Mouse (Mus musculus): ENCODE data around the gene 4930404N11Rik.

Gene 4930404N11Rik

GRCm38 (mm10) chr10:81379809-81380378, 14.3 kb upstream of the 4930404N11Rik start:
- no peak for DNase-seq (ENCODE audit: low spot score)

- DNase-seq (ENCODE audit: low spot score), result no peak
Observed at GRCm38 (mm10) chr10:81379183-81379553, 13.6 kb upstream of the 4930404N11Rik start.

DNA sequence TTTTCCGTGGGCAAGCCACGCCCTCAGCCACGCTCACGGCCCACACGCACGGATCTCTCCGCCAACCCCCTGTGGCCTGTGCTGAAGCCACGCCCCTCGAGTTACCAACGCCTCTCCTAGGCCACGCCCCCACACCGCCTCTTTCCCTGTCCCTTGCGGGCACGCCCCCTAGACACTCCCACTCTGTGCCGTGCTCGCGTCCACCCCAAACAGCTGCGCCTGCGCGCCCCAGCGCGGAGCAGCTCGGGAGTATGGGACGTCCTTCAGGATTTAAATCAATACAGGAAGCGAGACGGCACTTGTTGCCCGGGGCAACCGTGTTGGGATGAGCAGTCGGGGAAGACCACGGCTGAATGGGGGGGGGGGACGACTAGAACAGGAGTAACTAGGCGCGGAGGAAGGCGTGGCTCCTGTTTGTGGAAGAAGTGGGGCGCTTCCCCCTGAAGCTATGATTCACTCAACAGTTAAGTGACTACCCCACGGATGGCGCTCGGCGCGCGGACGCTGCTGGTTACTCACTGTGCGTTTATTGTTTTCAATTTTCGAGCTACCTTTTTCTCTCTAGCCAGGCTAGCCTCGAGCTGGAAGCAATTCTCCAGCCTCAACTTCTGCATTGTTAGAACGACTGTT, 13.1 kb upstream of the 4930404N11Rik start:
- DNase-seq (ENCODE audit: low spot score), result peak; percentile 100

GRCm38 (mm10) chr10:81377793-81378552, 12.4 kb upstream of the 4930404N11Rik start, which contains the start of gene Fzr1:
Gene Fzr1 (minus strand): TSS chr10:81378516.
- no peak for DNase-seq (ENCODE audit: low spot score)

- DNase-seq (ENCODE audit: low spot score), result no peak
Observed at GRCm38 (mm10) chr10:81377362-81377664, 11.7 kb upstream of the 4930404N11Rik start.

DNA sequence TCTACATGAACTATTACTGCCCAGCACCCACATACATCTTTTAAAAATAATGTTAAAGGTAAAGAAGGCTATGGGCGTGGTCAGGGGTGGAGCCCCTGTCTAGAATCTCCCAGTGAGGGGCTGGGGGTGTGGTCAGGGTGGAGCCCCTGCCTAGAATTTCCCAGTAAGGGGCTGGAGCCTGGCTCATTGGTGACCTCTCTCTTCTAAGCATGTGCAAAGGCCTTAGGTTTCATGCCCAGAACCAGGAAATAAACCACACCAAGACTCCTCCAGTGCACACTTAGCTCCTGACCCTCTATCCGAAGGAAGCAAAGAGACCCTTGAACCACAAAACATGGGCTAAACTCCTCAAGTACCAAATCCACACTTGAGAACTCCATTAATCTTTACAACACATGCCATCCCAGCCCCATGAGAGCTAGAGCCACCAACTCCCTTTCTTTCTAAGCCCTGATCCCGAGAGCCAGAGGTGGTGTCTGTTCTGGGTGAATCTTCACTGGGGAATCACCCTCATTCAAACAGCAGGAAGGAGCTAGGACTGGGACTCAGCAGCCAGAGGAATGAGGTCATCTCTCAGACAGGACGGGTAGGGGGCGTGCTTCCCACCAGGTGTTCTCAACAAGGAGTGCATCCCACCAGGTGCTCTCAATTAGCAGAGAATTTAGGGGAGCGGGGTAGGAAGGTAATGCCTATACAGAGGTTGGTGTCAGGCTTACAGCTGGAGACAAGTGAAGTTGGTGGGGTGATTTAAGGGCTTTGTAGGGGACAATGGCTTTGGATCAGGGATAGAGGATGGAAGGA, 11.1 kb upstream of the 4930404N11Rik start:
- no peak for DNase-seq (ENCODE audit: low spot score)

GRCm38 (mm10) chr10:81375322-81375721, 9.7 kb upstream of the 4930404N11Rik start:
- DNase-seq (ENCODE audit: low spot score), result no peak

DNA sequence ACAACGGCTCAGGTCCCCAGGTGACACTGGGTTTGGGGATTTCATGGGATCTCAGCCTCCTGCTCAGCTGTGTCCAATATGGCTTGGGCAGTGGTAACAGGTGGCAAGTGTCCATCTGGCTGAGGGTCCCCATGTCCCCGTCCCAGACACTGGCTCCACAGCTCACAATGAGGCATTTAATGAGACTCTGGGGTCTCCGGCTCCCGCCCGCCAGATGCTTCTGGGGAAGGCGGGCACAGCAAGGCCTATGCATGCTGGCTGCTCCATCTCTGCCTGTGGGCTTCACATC, 1.5 kb upstream of the 4930404N11Rik start:
- no peak for DNase-seq (ENCODE audit: low spot score)

GRCm38 (mm10) chr10:81366477-81367206, 1.0 kb upstream of the 4930404N11Rik start:
- no peak for DNase-seq (ENCODE audit: low spot score)

DNA sequence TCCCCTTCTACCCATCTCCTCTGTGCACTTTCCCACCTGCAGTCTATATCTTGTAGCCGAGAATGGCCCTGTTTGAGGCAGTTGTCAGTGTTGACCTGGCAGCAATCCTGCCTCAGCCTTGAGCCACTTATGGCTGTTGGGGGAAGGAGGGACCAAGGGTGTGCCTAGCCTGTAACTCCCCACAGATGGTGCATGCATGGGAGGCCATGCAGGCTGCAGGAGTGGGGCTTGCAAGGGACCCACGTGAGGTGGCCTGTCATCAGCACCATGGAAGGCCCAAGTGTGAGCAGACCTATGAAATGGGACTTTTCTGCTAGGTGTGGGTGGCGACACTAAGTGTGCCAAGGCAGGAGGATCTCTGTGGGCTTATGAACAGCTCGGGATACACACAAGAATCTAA, 543 bp downstream of the 4930404N11Rik start:
- no peak for DNase-seq (ENCODE audit: low spot score)

- no peak for DNase-seq (ENCODE audit: low spot score)
Observed at GRCm38 (mm10) chr10:81364666-81365065, 950 bp downstream of the 4930404N11Rik start.

DNA sequence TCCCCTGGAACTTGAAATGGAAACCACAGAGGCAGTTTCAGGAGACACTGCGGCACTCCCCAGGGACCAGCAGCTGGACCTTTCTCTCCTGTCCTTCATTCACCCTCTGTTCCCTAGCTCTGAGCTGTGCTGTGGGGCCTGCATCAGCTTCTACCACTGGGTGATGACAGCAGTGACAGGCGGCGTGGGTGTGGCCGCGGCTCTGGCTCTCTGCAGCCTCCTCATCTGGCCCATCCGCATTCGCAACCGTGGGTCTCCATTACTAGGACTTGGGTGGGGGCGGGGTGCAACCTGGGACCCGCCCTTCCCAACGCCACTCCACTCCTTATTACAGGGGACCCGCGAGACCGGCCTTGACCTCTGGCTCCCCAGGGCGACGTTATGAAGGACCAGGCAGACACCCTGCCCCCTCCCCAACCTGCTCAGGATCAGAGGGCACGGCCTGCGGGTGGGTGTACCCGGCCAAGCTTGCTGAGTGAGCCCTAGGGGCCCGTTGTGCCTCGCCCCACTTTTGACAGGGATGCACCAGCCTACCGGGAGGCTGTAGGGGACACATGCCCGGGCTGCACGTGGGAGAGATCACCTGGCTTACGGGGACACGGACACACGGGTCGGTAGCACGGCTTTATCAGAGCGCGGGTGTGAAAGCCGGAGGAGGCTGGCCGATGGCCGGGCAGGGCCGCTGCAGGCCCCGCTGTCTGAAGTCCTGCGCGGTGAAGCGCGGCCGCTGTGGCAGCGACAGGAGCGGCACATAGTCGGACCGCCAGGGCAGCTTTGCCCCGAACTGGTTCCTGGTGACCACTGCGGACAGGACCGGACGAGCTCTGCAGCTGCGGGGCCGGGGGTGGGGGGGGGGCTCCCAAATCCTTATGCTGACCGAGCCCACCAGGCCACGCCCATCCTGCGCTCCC, 1.9 kb downstream of the 4930404N11Rik start:
- no peak for DNase-seq (ENCODE audit: low spot score)

GRCm38 (mm10) chr10:81362336-81362949, 3.2 kb downstream of the 4930404N11Rik start:
- DNase-seq (ENCODE audit: low spot score), result no peak

DNA sequence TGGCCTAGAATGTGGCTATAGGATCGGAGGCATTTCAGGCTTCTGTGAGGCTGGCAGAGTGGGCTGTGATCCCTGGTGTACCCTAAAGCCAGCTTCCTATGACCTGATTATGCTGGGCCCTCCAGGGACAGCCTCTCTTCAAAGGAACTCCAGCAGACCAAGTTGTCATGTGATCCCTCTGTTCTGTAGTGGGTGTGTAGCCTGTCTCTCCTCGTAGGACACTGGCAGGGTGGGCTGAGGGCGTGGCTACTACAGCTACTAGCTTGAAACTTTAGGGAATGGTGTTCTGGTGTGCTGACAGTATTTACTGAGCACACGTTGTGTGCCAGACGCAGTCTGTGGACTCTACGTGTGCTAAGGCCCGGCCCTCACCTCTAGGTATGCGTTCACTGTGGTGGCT, 4.9 kb downstream of the 4930404N11Rik start:
- no peak for DNase-seq (ENCODE audit: low spot score)

DNA sequence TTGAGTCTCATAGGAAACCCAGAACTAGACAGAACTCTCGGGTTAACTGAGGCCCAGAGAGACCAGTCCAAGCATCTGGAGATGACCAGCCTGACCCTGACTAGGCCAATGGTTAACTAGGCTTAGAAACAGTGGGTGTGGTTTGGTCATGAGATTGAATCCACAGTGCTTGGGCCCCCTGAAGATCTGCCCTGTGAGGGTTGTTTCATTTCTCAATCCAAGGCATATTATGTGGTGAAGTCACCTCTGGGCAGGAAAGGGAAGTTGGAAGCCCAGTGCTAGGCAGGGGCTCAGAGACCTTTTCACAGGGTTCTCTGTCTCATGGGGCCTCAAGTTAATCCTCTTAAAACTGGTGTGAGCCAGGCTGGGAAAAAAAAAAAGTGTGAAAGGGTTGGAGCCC, 6.8 kb downstream of the 4930404N11Rik start:
- DNase-seq (ENCODE audit: low spot score), result no peak

GRCm38 (mm10) chr10:81358209-81358608, 7.4 kb downstream of the 4930404N11Rik start:
- DNase-seq (ENCODE audit: low spot score), result no peak

DNA sequence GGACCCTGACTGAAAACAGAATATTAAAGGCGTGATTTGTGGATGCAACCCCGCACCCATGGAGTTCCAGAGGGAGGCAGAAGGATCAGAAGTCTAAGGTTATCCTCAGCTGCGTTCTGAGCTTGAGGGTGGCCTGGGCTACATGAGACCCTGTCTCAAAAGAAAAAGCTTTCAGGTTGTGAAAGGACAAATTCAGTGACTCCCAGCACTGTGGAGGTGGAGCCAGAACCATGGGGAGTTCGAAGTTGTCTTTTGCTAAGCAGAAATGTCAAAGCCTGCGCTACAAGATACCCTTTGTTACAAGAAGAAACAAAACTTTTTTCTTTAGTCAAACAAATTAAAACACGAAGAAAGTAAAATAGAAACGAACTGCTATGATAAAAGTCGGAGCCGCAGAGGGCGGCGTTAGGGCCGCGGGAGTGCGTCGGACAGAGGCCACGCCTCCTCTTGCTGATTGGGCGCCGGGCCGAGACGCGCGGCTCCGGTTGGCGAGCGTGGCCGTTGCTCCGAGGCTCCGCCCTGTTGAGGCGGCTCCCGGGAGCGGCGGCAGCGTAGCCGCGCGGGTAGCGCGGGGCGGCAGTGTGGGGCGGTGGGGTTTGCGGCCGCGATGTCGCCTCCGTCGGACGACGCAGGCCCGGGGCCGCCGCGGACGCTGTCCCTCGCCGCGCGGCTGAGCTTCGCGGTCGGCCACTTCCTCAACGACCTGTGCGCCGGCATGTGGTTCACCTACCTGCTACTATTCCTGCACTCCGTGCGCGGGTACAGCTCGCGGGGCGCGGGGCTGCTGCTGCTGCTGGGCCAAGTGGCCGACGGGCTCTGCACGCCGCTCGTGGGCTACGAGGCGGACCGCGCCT, 8.4 kb downstream of the 4930404N11Rik start, which contains the start of gene Mfsd12:
TSS of gene Mfsd12 (plus strand) at position 501 of the 854 bp plus-strand sequence.
- peak; percentile 84 for DNase-seq (ENCODE audit: low spot score)

GRCm38 (mm10) chr10:81356352-81356990, 9.1 kb downstream of the 4930404N11Rik start:
- no peak for DNase-seq (ENCODE audit: low spot score)

GRCm38 (mm10) chr10:81355533-81355932, 10.1 kb downstream of the 4930404N11Rik start:
- no peak for DNase-seq (ENCODE audit: low spot score)

All from ovary, adult 18-20 months (tissue).